Mouse (Mus musculus): ENCODE data around the gene D7Ertd443e.

The D7Ertd443e gene

DNA sequence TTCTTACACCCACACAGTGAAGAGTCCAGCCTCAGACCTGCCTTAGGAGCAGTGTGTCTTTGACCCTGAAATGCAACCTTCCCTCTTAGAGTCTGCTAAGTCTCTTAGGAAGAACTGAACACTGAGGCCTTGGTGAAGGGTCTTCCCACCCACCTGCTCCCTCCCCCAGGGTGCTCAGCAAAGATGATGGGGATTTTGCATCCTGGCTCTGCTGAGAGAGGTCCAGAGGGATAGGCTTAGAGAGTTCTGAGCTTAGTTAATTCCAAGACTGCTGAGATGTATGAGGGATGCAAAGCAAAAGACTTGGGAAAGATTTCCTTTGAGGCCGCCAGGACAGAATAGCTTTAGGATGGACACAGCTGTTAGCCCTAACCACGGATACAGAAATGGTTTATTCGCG, 158.4 kb downstream of the D7Ertd443e start:
- DNase-seq (ENCODE audit: low read depth, low spot score): no peak

DNA sequence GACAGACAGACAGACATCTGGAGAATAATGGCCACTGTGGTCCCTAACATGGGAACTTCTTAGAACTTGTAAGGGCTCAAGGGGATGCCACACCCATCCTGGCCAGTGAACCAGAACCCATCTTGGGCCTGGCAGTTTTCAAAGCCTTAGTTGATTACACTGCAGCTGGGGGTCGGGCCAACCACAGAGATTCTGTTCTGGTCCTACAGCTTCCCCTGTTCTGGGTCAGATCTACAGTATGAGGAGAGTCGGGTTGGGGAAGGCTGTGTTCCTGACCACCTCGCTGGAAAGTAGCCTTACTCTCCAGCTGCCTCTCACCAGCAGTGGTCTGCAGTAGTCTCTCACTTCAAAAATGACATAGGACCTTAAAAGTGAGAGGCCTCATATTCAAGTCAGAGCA, 159.2 kb downstream of the D7Ertd443e start:
- DNase-seq (ENCODE audit: low read depth, low spot score): no peak

DNA sequence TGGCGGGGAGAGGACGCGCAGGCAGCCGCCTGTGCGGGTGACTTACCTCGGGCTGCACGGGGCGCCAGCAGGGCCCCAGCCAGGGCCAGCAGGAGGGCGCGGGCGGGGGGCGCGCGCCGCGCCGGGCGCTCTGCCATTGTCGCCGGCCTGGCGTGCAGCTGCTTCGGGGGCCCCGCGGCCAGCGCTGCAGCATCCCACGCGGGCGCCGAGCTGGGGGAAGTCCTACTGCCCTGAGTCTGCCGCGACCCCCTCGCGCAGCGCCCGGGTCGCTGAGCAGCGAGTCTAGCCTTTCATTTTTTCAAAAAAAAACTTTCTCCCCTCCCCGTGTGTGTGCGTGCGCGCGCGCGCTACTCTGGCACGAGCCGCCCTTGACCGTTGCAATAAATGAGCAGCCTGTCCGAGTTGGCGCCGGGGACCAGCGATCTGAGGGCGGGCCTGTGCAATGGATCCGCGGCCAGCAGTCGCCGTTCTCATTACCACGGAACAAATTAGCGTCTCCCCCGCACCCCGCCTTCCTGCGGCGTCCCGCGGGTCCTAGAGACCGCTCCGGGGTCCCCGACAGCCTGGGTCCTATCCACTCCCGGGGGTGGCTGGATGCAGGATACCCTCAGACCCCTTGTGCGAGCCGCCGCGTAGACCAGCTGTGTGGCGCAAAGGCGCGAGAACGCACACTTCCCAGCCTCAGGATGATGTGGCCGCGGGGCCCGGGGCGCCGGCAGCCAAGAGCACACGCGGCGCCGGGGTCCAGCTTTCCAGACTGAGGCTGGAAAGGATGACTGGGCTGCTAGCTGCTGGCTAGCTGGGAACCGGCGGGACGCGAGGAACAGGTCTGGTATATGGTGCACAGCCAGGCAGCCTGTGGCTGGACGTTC, 160.5 kb downstream of the D7Ertd443e start:
- DNase-seq (ENCODE audit: low read depth, low spot score): peak; percentile 41

DNA sequence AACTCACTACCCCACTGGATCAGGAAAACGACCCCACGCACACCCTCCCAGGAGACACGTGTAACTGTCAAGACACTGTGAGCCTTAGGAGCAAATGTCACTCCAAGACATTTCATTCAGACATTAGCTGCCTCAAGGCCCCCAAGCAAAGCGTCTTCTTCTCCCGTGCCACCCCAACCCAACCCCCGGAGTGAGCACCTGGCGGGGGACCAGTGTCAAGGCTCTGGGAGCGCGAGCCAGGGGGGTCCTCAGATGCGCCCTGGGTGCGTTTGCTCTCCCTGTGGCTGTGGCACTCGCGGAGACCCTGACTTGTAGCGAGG, 161.1 kb downstream of the D7Ertd443e start:
- DNase-seq (ENCODE audit: low read depth, low spot score): no peak

DNA sequence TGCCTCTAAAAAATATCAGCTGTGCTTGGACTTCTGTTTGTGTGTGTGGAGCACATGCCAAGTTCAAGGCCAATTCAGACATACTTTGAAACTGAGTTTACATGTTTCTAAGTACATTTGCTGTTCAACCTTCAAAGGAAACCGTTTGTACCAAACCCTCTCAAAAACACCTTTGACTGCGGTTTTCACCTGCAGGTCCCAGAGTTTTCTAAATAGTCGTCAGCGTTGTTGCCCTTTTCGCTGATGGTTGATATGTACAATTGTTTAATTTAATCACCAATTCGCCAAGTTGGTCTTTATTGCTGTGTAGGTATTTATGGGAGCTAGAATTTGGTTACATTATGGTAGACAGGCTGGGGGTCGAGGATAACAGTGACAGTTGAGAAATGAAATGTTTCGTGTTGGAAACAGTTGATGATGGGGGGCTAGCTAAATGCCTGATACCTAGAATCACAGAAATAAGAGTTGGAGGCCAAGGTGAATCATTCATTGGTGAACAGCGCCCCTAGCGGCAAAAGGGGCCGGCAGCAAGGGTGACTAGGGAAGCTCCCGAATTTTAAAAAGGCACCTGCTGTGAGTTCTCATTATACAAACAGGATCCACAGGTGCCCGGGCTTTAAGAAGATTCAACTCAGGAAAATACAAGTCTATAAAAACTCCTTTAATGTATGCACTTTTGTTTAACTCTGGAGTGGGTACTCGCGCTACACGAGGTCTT, 161.9 kb downstream of the D7Ertd443e start:
- DNase-seq (ENCODE audit: low read depth, low spot score): peak; percentile 68
